Mouse (Mus musculus): Measurements from ENCODE around the gene Zfp207.
"Not testable (repeated sequence)": the region's sequence is repeated elsewhere in the genome, so short reads cannot be mapped to it uniquely, and the experiment has no call there.

Gene Zfp207

DNA sequence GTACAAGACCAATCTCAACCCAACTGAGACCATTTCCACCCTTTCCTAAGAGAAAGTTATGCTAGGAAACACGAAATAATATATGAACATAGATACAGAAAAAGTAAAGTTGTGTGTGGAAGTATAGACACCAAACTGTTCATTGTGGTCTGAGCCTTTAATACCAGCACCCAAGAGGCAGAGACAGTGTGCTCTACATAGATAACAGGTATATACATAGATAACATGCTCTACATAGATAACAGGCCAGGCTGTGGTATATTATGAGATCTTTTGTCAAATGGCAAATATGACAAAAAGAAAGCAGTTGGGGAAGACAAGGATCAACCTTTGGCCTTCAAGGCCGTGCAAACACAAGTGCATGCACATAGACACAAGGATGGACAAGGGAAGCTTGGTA, 27.3 kb downstream of the Zfp207 start:
- in situ Hi-C loops (cut with MboI, MseI), result loop anchor here (10.0 kb wide), 1 partner anchor 374 kb away; the partner anchor contains the start of gene Myo1d

DNA sequence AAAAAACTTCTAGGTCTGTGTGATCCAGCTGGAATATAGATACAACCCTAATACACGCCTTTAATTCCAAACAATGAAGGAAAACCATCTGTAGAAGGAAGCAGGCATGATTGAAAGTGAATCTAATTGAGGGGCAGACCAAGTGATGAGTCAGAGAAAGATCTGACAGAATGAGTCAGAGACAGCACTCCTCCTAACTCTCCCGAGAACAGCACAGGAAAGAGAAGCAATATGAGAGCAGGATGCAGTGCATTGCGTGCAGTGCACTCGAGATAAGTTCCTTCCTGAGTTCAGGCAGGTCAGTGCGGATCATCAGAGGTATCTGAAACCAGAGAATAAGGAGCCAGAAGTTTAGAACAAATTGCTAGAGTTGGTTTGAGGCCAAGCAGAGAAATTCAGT, 34.0 kb downstream of the Zfp207 start:
- in situ Hi-C loops (cut with MboI, MseI), result loop anchor here (10.0 kb wide), 1 partner anchor 368 kb away; the partner anchor contains the start of gene Myo1d

DNA sequence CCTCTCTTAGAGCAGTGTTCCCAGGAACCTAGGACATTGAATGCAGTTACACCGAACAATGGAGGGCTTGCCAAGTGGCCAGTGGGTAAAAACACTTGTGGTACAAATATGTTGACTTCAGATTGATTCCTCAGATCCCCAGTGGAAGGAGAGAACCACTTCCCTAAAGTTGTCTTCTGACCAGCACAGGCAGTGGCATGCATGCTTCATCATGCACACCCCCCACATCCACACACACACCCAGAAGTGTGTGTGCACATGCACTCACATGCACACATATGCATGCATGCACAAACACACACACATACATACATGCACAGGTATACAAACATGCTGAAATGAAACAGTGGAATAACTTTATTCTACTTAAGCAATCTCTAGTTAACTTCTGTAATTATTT, 36.7 kb downstream of the Zfp207 start:
- in situ Hi-C loops (cut with MboI, MseI), result loop anchor here (10.0 kb wide), 1 partner anchor 365 kb away; the partner anchor contains the start of gene Myo1d

- in situ Hi-C loops (cut with MboI, MseI), result no loop called here
These were observed 37.3 kb downstream of the Zfp207 start for GRCm38 (mm10) chr11:80420202-80420984.

- in situ Hi-C loops (cut with MboI, MseI), result no loop called here
These were observed 38.5 kb downstream of the Zfp207 start for GRCm38 (mm10) chr11:80421421-80422047.

DNA sequence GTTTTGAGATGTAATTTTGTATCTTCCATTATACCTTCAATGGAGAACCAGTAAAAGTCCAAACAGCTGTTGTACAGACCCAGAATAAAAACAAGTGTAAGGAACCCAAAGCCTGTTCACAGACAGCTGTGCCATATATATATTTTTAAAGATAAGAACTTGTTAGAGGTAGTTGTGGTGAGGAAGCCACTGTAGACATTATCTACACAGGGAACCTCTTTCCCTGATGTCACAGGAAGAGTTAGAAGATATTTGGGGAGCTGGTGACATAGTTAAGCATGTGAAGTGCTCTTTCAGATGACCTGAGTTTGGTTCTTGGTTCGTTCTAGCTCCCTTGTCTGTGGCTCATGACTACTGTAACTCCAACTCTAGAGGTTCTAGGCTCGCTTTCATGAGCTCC, 41.6 kb downstream of the Zfp207 start:
- in situ Hi-C loops (cut with MboI, MseI), result no loop called here

DNA sequence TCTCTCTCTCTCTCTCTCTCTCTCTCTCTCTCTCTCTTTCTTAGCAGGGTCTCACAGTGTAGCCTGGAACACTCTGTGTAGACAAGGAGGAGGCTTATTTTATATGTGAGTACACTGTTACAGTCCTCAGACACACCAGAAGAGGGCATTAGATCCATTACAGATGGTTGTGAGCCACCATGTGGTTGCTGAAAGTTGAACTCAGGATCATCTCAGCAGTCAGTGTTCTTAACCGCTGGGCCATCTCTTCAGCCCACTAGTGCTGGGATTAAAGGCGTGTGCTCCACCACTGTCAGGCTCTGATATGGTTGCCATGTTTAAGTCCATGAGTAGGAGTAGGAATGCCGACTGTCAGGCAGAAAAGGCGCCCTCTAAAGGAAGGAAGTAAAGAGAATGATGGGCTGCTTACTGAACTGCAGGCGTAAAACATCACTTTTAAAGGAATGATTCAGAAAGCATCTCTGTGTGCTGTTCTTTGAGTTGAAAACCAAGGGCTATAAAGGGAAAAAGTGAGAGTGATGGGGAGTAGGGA, 42.2 kb downstream of the Zfp207 start:
- in situ Hi-C loops (cut with MboI, MseI), result no loop called here

GRCm38 (mm10) chr11:80426029-80426813, 43.1 kb downstream of the Zfp207 start:
- in situ Hi-C loops (cut with MboI, MseI), result not testable (repeated sequence)

- in situ Hi-C loops (cut with MboI, MseI), result no loop called here
These were observed 45.4 kb downstream of the Zfp207 start, which contains the start of gene Psmd11 for GRCm38 (mm10) chr11:80428381-80429008. Gene Psmd11 (plus strand): TSS chr11:80428615.

DNA sequence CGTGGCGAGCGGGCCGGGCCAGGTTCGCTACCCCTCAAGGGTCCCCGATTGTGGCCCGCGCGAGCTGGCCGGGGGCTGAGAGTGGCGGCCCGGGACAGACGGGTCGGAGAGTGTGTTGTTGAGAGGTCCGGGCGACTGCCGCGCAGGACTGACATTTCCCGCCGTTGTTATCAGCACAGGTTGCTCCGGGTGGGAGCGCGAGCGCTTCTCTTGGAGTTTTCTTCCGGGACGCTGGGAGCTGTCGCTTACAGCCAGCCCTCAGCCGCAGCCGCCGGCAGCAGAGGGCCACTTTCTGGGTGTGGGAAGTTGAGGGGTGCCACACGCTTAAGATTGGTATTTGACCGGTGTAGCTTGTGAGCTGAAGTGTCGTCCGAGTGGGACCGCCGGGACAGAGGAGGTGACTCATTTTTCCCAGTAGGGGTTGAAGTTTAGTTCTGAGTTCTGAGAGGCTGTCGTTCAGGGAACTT, 46.0 kb downstream of the Zfp207 start:
- in situ Hi-C loops (cut with MboI, MseI), result no loop called here

GRCm38 (mm10) chr11:80429500-80430166, 46.6 kb downstream of the Zfp207 start:
- in situ Hi-C loops (cut with MboI, MseI), result loop anchor here (5.0 kb wide), 2 partner anchors 42 to 43 kb away; no protein-coding TSS in a partner anchor

- in situ Hi-C loops (cut with MboI, MseI), result loop anchor here (5.0 kb wide), 2 partner anchors 42 to 43 kb away; no protein-coding TSS in a partner anchor
These were observed 47.4 kb downstream of the Zfp207 start for GRCm38 (mm10) chr11:80430366-80430910.

DNA sequence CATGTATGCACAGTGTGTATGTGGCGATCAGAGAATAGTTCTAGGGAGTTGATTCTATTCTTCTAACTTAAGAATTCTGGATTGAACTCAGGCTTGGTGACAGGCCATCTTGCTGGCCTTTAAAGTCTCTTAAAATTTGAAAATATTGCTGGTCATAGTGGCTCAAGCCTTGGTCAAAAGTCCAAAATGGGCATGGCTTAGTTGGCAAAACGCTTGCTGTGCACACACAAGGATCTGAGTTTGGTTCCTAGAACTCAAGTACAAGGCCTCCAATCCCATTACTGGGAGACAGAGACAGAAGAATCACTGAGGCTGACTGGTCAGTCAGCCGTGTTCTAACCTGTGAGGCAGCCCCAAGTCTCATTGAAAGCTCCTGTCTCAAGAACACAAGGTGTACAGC, 63.8 kb downstream of the Zfp207 start:
- in situ Hi-C loops (cut with MboI, MseI), result no loop called here

GRCm38 (mm10) chr11:80449859-80450258, 66.8 kb downstream of the Zfp207 start:
- in situ Hi-C loops (cut with MboI, MseI), result no loop called here

GRCm38 (mm10) chr11:80452242-80452641, 69.2 kb downstream of the Zfp207 start:
- in situ Hi-C loops (cut with MboI, MseI), result no loop called here

- in situ Hi-C loops (cut with MboI, MseI), result no loop called here
These were observed 70.1 kb downstream of the Zfp207 start for GRCm38 (mm10) chr11:80453198-80453597.
